Mouse (Mus musculus) T-cell, adult 2 months (primary cell): ENCODE data around the gene Ndufb3.
"Not testable (repeated sequence)": the region's sequence is repeated elsewhere in the genome, so short reads cannot be mapped to it uniquely, and the experiment has no call there.

Experiments used
- DNase-seq: peaks from one replicate; pipeline ENCODE4 v3.0.0; 2022; ENCODE audit warnings: low spot score

The Ndufb3 gene

GRCm38 (mm10) chr1:58586171-58586997 is at the start of gene Ndufb3, which contains the start of gene Fam126b:
Ndufb3 (plus strand) TSS chr1:58586384.
Fam126b (minus strand) TSS chr1:58586323.
- DNase-seq = peak; percentile 90

- no peak for DNase-seq
Measured at GRCm38 (mm10) chr1:58541386-58541785, 44.8 kb upstream of the Ndufb3 start.

GRCm38 (mm10) chr1:58560370-58560769 is 25.8 kb upstream of the Ndufb3 start:
- DNase-seq = not testable (repeated sequence)

- peak; percentile 59 for DNase-seq
Measured at GRCm38 (mm10) chr1:58562455-58562854, 23.7 kb upstream of the Ndufb3 start.

GRCm38 (mm10) chr1:58564981-58565380 is 21.2 kb upstream of the Ndufb3 start:
- no peak for DNase-seq

GRCm38 (mm10) chr1:58566621-58567020 is 19.6 kb upstream of the Ndufb3 start:
- DNase-seq = no peak

GRCm38 (mm10) chr1:58568456-58569130 is 17.6 kb upstream of the Ndufb3 start:
- no peak for DNase-seq

GRCm38 (mm10) chr1:58570437-58570836 is 15.7 kb upstream of the Ndufb3 start:
- DNase-seq = no peak

GRCm38 (mm10) chr1:58579179-58579578 is 7.0 kb upstream of the Ndufb3 start:
- peak; percentile 27 for DNase-seq

GRCm38 (mm10) chr1:58582611-58583010 is 3.6 kb upstream of the Ndufb3 start:
- no peak for DNase-seq

GRCm38 (mm10) chr1:58584271-58584670 is 1.9 kb upstream of the Ndufb3 start:
- DNase-seq = no peak

GRCm38 (mm10) chr1:58585373-58586170 is 612 bp upstream of the Ndufb3 start:
- no peak for DNase-seq

- no peak for DNase-seq
Measured at GRCm38 (mm10) chr1:58587491-58587890, 1.3 kb downstream of the Ndufb3 start.

- no peak for DNase-seq
Measured at GRCm38 (mm10) chr1:58602681-58603080, 16.5 kb downstream of the Ndufb3 start.

GRCm38 (mm10) chr1:58603738-58604137 is 17.6 kb downstream of the Ndufb3 start:
- DNase-seq = no peak

GRCm38 (mm10) chr1:58609591-58609990 is 23.4 kb downstream of the Ndufb3 start:
- DNase-seq = not testable (repeated sequence)

GRCm38 (mm10) chr1:58610166-58610565 is 24.0 kb downstream of the Ndufb3 start:
- DNase-seq = no peak

GRCm38 (mm10) chr1:58610611-58611010 is 24.4 kb downstream of the Ndufb3 start:
- no peak for DNase-seq

GRCm38 (mm10) chr1:58613786-58614185 is 27.6 kb downstream of the Ndufb3 start:
- DNase-seq = peak; percentile 16

- DNase-seq = no peak
Measured at GRCm38 (mm10) chr1:58614424-58614823, 28.2 kb downstream of the Ndufb3 start.

GRCm38 (mm10) chr1:58615146-58615545 is 29.0 kb downstream of the Ndufb3 start:
- no peak for DNase-seq

GRCm38 (mm10) chr1:58616176-58616575 is 30.0 kb downstream of the Ndufb3 start:
- no peak for DNase-seq
